Mouse (Mus musculus) kidney, postnatal 14 days (tissue): ENCODE measurements around the gene Serpina3i.
A peak's percentile ranks its signal among the peaks of the same experiment; 100 is the strongest.
"Not testable (repeated sequence)": the region's sequence is repeated elsewhere in the genome, so short reads cannot be mapped to it uniquely, and the experiment has no call there.

Experiments used
- DNase-seq: peaks from one replicate; pipeline ENCODE4 v3.0.0; 2022; ENCODE audit warnings: mixed read lengths

The Serpina3i gene

GRCm38 (mm10) chr12:104262863-104263262 is at the start of gene Serpina3i:
Gene Serpina3i, plus strand, starts transcription at chr12:104263122.
- DNase-seq, result no peak

GRCm38 (mm10) chr12:104213689-104214444 is 49.1 kb upstream of the Serpina3i start:
- no peak for DNase-seq

DNA sequence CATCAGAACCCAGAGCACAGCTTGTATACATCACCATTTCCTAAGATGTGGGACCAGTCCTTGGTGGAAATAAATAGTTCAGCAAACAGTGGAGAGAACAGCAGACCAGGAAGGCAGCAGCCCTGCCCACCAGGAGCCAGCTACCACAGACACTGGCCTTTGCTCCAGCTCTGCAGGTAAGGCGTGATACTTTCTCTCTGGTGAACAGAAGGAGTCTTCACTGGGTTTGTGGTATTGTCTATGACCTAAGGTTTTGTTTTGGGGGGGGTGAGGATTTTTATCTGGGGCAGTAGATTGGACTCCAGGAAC is 48.5 kb upstream of the Serpina3i start, which contains the start of gene Serpina3f:
Gene Serpina3f (plus strand): TSS at position 100 of the 309 bp plus-strand sequence.
- no peak for DNase-seq

GRCm38 (mm10) chr12:104215249-104215648 is 47.7 kb upstream of the Serpina3i start:
- no peak for DNase-seq

DNA sequence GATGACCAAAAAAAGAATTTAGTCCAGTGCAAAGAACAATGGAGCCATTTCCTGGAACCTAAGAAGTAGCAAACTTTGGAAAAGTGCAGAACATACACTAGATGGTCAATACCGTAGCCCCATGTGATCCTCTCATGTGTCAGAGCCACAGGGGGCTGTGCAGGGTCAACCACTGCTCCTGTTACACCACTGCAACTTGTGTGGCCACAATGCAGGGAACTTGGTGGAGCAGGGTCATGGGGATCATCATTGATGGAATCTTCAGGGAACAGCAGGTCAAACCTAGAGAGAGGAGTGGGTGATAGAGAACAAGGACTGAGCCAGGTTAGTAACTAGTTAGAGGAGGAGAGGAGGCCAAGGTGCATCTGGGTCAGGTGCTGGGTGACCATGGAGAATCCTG is 41.3 kb upstream of the Serpina3i start:
- DNase-seq, result no peak

DNA sequence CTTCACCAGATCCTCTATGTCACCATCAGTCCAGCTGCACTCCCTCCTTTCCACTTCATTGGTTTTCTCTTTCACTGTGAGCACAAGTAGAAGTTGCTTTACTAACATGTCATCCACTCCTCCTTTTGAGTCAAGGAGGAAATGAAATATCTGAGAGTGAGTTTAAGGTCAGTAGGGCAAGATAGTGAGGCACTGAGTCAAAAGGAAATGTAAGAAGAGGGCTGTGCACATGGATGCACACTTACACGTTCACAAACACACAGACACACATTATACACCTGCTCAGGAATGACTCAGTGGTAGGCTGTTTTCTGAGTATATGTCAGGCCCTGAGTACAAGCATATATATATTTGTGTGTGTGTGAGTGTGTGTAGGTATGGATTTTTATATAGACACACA is 39.2 kb upstream of the Serpina3i start:
- DNase-seq, result no peak

DNA sequence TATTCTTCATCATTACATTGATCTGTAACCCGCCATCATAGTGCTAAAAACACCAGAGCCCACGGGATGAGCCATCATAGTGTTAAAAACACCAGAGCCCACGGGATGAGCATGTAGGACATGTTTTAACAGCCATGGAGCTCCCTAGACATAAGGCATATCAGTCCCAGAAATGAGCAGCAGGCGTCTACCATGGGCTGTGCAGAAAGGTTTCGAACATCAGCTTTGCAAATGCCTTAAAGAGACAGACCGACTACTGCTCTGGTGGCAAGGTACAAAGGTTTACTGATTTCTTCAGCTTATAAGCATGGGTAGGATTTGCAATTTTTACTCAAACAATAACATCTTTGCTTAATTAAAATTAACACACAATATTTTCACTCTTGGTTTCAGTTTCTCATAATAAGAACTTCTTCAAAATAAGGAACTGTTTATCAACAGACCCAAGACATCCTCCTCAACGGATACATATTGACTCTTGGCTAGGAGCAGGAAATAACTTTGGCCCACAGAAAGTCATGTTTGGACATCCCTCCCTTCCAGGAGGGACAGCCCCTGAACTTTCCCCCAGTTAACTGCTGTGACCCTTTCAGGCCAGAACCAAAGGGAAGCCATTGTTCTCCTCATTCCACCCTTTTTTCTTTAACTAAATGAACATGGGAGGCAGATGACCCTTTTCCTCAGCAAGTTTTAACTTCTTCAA is 38.2 kb upstream of the Serpina3i start:
- DNase-seq, result no peak

GRCm38 (mm10) chr12:104230762-104231161 is 32.2 kb upstream of the Serpina3i start:
- no peak for DNase-seq

DNA sequence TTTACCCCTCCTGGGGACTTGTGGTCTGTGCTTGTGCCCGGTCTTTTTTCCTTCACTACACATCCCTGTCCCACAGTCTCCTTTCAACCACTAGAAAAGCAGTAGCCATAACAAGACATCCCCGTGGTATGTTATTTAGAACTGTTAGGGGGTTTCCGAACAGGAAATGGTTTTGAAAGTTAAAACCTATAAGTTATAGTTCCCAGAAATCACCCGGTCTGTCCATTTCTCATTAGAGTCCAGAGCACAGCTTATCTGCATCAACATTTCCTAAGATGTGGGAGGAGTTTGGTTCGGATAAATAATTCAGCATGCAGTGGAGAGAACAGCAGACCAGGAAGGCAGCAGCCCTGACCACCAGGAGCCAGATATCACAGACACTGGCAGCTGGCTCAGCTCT is 27.0 kb upstream of the Serpina3i start, which contains the start of gene Serpina3g:
Gene Serpina3g (plus strand): TSS at position 331 of the 400 bp plus-strand sequence.
- DNase-seq, result no peak

- not testable (repeated sequence) for DNase-seq
These were observed 24.9 kb upstream of the Serpina3i start for GRCm38 (mm10) chr12:104238048-104238447.

- DNase-seq, result no peak
These were observed 19.6 kb upstream of the Serpina3i start for GRCm38 (mm10) chr12:104243307-104243706.

- no peak for DNase-seq
These were observed 17.8 kb upstream of the Serpina3i start for GRCm38 (mm10) chr12:104245092-104245491.

GRCm38 (mm10) chr12:104245595-104245994 is 17.3 kb upstream of the Serpina3i start:
- DNase-seq, result no peak

DNA sequence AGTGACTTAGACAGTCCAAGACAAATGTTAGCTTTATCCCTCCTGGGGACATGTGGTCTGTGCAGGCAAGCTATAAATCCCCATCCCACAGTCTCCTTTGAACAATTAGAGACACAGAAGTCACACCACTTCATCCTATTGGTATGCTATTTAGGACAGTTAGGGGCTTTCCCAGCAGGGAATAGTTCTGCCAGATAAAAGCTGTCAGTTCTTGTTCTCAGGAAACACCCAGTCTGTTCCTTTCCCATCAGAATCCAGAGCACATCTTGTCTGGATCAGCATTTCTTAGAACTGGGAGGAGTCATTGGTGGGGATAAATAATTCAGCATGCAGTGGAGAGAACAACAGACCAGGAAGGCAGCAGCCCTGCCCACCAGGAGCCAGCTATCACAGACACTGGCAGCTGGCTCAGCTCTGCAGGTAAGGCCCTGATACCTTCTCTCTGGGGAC is 15.3 kb upstream of the Serpina3i start:
- DNase-seq, result no peak

GRCm38 (mm10) chr12:104248231-104248630 is 14.7 kb upstream of the Serpina3i start:
- no peak for DNase-seq

- peak; percentile 5 for DNase-seq
These were observed 1.9 kb upstream of the Serpina3i start for GRCm38 (mm10) chr12:104261041-104261440.

GRCm38 (mm10) chr12:104266374-104266773 is 3.5 kb downstream of the Serpina3i start:
- DNase-seq, result no peak

DNA sequence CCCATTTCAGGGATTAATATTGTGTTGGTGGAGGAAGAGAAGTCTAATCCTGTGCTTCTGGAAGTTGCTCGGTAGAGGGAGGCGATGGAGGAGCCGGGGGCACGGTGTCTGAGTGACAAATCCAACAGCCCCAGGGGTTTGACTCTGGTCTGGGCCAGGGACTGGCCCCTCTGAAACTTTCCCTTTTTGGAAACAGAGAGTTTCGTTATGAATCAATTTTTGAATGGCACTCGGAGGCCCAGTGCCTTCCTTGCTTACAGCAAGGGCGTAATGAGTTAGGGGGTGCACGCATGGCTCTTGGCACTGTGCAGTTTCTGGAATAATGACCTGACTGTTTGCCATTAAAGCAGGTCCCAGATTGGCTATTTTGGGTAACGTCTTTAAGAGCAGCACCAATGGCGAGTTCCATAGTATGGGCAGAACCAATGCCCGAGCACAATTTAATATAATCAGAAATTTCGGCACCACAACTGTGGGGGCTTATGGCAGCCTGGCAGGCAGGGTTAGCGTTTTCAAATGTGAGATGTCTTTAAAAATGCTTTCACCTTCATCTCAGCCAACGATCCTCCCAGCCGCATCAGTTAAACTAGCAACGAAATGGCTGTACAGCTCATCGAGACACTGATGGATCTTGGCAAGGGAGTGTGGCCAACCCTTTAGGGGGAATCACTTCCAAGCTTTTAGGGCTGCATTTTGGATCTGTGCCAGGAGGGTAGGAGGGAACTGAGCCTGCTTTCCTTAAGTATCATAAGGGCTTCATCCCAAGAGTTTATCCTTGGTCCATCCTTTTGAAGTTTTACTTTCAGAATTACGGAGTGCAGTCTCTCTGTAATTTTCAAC is 15.5 kb downstream of the Serpina3i start:
- no peak for DNase-seq

DNA sequence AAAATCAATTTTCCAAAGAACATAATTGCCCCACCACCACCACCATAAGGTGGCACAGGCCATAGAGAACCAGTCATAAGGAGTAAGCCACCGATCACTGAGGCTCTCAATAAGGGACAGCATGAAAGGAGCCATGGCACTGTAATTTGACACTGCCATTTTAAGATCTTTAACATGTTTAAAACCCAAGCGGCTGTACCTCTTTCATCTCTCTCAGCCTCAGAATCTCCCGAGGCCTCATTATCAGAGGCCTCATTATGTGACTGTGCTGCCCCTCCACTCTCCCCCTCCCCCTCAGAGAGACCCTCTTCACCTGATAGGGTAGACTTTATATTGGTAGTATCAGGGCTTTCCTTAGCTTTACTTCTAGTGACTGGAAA is 16.1 kb downstream of the Serpina3i start:
- DNase-seq, result no peak

DNA sequence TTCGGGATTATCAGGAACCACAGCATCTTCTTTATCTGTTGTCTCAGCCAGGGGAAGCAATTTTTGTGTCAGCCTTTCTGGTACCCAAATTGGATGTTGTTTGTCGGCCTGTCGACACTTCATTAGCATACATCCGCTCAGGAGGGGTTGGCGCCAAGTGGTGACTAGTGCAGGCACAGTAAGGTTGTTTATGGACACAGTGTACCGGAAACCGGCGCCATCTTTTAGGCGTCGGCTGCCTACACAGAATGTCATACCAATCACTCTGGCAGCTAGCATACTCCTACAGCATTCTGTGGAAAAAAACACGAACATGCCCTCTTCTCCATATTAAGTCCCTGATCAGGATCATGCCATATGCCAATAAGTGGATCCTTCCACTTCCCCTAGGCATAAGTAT is 20.5 kb downstream of the Serpina3i start:
- no peak for DNase-seq

GRCm38 (mm10) chr12:104288336-104288735 is 25.4 kb downstream of the Serpina3i start:
- DNase-seq, result no peak

GRCm38 (mm10) chr12:104289872-104290271 is 26.9 kb downstream of the Serpina3i start:
- DNase-seq, result no peak

DNA sequence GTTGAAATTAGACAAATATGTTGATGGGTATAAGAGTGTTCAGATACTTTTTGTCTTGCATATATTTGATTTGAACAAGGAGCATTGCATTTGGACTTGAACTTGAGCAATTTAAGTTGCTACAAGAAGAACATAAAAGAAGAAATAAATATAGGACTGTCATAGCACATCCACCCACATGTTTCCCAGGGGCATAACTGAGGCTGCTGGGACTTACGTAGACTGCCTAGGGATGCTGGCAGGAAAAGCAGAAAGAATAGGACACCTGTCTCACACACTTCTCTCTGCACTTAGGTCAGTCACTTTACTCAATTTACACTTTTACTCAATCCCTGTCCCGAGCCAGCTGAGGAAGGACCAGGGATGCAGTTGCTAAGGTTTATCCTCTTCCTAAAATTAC is 31.0 kb downstream of the Serpina3i start:
- DNase-seq, result no peak
